Mouse (Mus musculus) left cerebral cortex, adult 2 months (tissue): ENCODE measurements at regions not wholly inside any gene's neighbourhood (a gene's known extent, or its start where the extent isn't known, plus 50 kb on each side); places are given as distances from the start of the nearest gene placed in this dataset.

Experiments
- DNase-seq, 2 experiments: peaks; one replicate each; pipeline ENCODE4 v3.0.0; 2021 to 2022; ENCODE audit warnings: low spot score in 2 of 2, mixed read lengths in 1 of 2; ENCODE audit errors: extremely low spot score in 1 of 2
- H3K27ac ChIP-seq: fragments of 200-600 bp; 2 replicates; pipeline ENCODE4 v1.8.1; 2022
- H3K4me3 ChIP-seq: fragments of 200-600 bp; 2 replicates; pipeline ENCODE4 v1.8.1; 2022
- CTCF ChIP-seq: fragments of 200-600 bp; IDR thresholded peaks from 2 replicates; pipeline ENCODE4 v1.8.1; 2022; ENCODE audit warnings: antibody characterized with exemption, mild to moderate bottlenecking, moderate library complexity
- intact Hi-C: fragments of 180-260 bp; cut with DNase I; formaldehyde crosslinking; loops from one replicate; pipeline ENCODE4 v1.15.1; 2025

DNA sequence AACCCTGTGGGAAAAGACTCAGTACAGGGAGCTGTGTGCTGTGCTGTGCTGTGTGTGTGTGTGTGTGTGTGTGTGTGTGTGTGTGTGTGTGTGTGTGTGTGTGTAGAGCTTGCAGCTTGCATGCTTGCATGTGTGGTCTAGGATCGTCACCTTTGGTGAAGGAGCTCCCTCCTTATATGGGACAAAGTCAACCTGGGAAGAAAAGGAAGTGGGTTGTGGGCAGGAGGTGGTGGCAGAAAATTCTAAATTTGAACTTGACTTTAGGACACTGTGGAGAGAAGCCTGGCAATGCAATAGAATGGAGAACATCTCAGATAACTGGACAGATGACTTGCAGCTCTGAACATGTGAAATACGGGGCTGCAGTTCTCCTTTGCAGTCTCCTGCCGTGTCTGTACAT lies 84.7 kb upstream of the Itprid2 start:
- no peak for TF ChIP-seq CTCF
- H3K4me3 ChIP-seq = no peak overlapping the region
- DNase-seq = no peak
- H3K27ac ChIP-seq = no peak overlapping the region
- intact Hi-C loops = no loop called here

DNA sequence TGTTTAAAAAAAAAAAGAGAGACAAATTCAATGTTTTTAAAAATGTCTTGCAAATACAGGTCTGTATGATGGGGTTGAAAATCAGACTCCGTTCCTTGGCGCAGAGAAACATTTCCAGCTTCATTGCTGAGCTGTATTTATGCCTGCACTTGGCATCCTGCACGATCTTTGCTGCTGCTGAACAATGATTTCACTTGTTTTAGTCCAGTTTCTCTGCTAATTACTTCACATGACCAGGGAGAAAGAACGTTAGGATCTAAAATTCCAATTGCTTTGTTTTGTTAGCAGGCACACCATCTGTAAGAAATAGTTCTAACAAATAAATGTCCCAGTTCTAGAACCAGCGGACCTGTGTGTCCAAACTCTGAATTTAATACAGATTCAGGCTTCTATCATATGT lies 82.7 kb upstream of the Itprid2 start:
- DNase-seq = no peak
- no peak overlapping the region for H3K4me3 ChIP-seq
- TF ChIP-seq CTCF = no peak
- H3K27ac ChIP-seq = no peak overlapping the region
- intact Hi-C loops = no loop called here

DNA sequence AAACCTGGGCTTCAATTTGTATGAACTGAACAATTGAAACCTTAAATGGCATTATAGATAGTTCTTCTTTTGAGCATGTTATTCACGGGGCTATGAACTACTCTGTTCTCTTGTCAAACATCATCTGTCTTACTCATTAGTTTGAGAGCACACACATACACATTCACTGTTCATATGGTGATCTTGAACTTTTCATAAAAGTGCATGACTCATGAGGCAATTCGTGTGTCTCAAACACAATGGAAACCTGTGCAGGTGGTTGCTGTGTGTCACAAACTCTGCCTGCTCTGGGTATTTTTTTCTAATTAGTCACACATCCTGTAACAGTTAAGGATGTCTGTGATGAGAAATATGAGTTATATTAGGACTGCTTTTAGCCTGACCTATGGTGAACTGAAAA lies 79.8 kb upstream of the Itprid2 start:
- TF ChIP-seq CTCF = no peak
- H3K4me3 ChIP-seq = no peak overlapping the region
- H3K27ac ChIP-seq = no peak overlapping the region
- no peak for DNase-seq
- intact Hi-C loops = no loop called here

DNA sequence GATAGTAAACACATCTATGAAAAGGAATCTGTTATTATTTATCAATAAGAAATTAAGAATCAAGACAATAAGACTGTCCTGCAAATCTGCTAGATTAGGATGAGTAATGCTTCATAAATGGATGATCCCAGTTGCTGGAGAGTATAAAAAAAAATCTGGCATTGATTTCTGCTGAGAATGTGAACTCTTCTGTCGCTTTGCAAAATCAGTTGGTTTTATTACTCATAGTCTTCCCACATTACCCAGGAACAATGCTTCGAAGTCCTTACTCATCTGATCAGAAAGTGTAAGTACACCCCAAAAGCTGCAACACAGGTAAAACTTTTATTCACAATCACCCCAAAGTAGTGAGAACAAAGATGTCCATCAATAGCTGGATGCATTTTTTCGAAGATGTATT lies 77.8 kb upstream of the Itprid2 start:
- Histone ChIP-seq H3K4me3 (no peak overlapping the region), H3K27ac (no peak overlapping the region)
- intact Hi-C loops = no loop called here
- no peak for DNase-seq
- no peak for TF ChIP-seq CTCF

DNA sequence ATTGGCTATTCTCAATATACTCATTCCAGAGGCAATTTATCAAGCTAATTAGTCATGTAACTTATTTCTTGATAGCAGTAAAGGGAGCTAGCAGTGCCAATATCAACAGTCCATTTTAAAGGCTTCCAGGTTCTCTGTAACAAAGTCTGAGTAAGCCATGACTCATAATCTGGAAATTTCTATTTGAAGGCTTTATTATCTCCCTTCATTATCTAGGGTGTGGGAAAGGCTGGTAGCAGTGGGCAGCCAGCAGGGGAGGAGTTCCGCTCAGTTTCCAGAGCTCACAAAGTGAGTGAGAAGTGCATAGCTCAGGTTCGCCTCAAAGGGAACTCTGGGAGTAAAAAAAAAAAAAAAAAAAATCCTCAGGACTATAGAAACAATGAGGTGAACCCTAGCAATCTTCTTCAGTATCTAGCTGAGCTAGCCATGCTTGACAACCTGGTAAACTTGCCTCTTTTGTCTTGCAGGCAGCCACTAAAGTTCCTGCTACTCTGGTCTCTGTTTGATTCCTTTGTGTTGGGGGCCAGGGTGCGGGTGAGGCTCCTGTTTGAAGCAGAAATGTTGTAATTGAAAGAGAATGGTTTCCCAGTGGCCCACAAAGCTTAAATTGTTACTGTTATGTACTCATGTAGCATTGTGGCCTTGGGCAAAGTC lies 68.7 kb upstream of the Itprid2 start:
- TF ChIP-seq CTCF = no peak; the same call in 1 of the 2 replicates
- H3K27ac ChIP-seq = no peak overlapping the region
- intact Hi-C loops = no loop called here
- no peak overlapping the region for H3K4me3 ChIP-seq
- DNase-seq = no peak

DNA sequence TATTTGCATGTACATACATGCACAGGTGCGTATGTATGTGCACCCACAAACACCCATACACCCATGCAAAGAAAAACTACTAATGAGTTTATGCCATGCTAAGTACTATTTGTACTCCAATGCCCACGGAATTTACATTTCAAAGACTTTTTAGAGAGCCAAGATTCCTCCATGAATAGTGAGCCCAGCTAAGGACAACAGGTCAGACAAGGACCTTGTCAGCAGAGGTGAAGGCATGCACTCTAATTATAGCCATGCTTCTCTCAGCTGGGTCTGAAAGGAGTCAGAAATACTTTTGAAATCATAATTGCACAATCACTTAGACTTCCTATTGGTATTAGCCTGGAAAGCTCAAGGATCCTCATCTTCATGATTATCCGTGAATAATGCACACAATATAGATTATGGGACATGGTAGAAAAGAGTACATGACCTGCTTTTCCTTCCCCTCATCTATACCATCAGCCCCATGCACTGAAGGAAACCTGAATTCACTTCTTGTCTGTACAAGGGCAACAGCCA lies 67.7 kb upstream of the Itprid2 start:
- intact Hi-C loops = no loop called here
- Histone ChIP-seq H3K4me3 (no peak overlapping the region), H3K27ac (no peak overlapping the region)
- DNase-seq = no peak
- no peak for TF ChIP-seq CTCF

DNA sequence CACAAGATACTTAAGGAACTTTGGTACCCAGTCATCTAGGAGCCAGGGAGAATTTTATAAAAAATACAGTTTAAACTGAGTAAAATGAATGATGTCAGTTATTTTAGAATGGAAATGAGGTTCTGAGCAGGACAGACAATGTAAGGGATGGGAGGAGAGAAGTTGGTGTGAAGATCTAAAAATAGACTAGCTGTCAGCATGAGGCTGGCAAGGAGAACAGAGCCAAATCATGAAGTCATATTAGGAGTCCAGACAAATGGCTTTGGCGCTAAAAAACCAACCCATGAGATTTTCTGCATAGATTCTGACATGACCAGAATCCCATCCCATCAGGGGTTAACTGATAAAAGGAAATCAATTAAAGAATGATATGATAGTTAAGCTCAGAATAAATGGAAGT lies 65.5 kb upstream of the Itprid2 start:
- H3K4me3 ChIP-seq = no peak overlapping the region
- intact Hi-C loops = no loop called here
- no peak for TF ChIP-seq CTCF
- no peak for DNase-seq
- H3K27ac ChIP-seq = no peak overlapping the region

DNA sequence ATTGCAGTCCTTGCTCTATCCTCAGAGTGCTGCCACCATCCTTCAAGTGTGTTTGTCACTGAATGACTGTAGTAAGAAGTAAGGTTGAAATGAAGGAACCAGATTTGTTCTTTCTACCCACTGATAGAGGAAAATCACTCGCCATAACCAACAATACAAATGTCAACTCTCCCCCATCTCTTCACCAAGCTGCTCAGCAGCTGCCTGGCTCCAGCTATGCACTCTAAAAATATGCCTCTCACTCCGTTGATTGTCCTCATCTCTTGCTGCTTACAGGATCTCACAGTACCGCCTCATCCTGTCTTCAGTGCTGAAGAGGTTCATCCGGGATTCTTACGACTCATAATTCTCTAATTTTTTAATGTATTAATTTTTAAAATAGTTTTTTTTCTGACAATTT lies 63.2 kb upstream of the Itprid2 start:
- no peak for DNase-seq
- intact Hi-C loops = no loop called here
- Histone ChIP-seq H3K4me3 (no peak overlapping the region), H3K27ac (no peak overlapping the region)
- TF ChIP-seq CTCF = no peak

DNA sequence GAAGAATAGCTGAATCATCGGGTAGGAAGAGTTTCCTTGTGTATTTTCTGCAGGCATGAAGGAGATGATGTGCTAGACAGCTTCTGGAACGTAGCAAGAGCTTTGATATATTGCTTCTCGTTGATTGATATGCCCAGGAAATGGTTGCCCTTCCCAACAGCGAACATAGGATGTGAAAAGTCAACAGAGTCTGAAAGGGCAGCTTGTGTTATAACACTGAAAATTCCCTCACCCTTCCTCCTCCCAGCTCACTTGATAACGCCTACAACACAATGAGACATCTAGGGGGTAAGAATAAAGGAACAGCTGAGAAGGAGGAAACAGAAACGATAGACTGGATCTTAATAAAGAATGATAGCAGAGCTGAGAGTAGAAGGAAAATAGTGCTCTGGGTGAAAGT lies 60.1 kb upstream of the Itprid2 start:
- no peak for DNase-seq
- intact Hi-C loops = no loop called here
- Histone ChIP-seq H3K27ac (no peak overlapping the region), H3K4me3 (no peak overlapping the region)
- TF ChIP-seq CTCF = no peak

DNA sequence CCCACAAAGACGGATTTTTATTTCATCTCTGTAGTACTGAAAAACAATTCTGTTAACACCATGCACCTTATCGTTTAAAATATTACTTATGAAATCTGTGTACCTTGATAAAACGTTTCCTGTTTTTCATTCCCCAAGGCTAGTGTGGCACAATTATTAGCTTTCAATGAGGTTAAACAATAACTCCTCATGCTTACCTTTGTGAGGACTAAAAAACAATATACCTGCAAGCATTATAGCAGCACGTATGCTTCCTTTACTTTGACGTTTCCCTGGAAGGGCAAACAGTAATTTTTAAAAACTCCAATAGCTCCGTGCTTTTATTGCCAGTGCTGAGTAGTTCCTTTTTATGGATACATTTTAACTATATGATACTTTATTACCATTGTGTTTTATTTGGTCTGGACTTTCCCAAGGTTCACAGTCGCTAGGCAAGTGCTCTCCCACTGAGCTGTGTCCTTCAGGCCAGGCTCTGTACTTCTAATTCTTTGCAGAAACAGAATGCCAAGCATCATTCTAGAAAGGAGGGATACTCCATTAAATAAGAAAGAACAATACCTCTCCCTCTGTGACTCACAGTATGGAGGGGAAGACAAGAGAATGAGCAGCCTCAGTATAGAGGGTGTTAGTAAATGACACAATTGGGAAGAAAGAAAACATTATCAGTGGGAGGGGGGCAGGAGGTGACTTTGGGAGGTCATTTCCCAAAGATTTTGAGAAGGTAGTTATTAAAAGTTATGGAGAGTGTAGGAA lies 50.0 kb upstream of the Itprid2 start:
- Histone ChIP-seq H3K4me3 (no peak overlapping the region), H3K27ac (no peak overlapping the region)
- DNase-seq = no peak
- TF ChIP-seq CTCF = no peak
- intact Hi-C loops = no loop called here
